12 mouse cellular contexts compared by ENCODE assay signal in genomic region chr15:25752597-25752996, GRCm38 (mm10).
DNase-seq lines count a peak whose midpoint lies in the region; ATAC-seq and TF ChIP-seq lines count a peak whose summit lies in the region.
"Had no signal": no experiment of that assay in that cellular context is flagged by ENCODE, and none has a peak within 500 bp of the region (broad histone marks: within the 10 kb centered on the region; RNA-seq: fewer than 3 reads in every experiment).

No protein-coding gene starts in this region.

- DNase-seq in brain, adult 2 months (ENCODE audit: low read depth, low spot score) = peak; percentile 37
- peak; percentile 51 for DNase-seq in midbrain, embryonic 10.5 days (ENCODE audit: low spot score)
- no peak for DNase-seq in adrenal gland, postnatal 10 days
- no peak for DNase-seq in urinary bladder, postnatal 10 days (ENCODE audit: low spot score)
- DNase-seq: gastrocnemius, adult 2 months; kidney, adult 18-20 months had no signal

- H3K9ac ChIP-seq in forebrain, embryonic 13.5 days = peak overlapping the region; percentile 78; the same call in 1 of the 2 replicates
- no peak overlapping the region for H3K9ac ChIP-seq in liver, embryonic 12.5 days
- H3K9ac ChIP-seq: liver, embryonic 14.5 days had no signal

- H3K4me1 ChIP-seq in E14TG2a.4 (replicated peaks; ENCODE audit: low read depth, low read length) = peaks cover 65% of the 10 kb centered on the region
- H3K4me1 ChIP-seq in forebrain, embryonic 13.5 days = peaks cover 38% of the 10 kb centered on the region
- peaks cover 82% of the 10 kb centered on the region for H3K4me1 ChIP-seq in midbrain, embryonic 10.5 days
- no peaks in the 10 kb centered on the region for H3K4me1 ChIP-seq in liver, embryonic 12.5 days

- H3K27ac ChIP-seq in forebrain, embryonic 13.5 days = peak overlapping the region; percentile 96
- peak overlapping the region; percentile 97 for H3K27ac ChIP-seq in midbrain, embryonic 10.5 days (replicated peaks)
- no peak overlapping the region for H3K27ac ChIP-seq in liver, embryonic 12.5 days
- H3K27ac ChIP-seq: gastrocnemius, adult 2 months; liver, embryonic 14.5 days had no signal

- H3K36me3 ChIP-seq in E14TG2a.4 (ENCODE audit: insufficient read depth, low read length) = peaks cover 23% of the 10 kb centered on the region
- H3K36me3 ChIP-seq in forebrain, embryonic 13.5 days (ENCODE audit: poor library complexity, severe bottlenecking) = no peaks in the 10 kb centered on the region
- H3K36me3 ChIP-seq in midbrain, embryonic 10.5 days = peaks cover 15% of the 10 kb centered on the region
- H3K36me3 ChIP-seq in liver, embryonic 12.5 days = peaks cover 18% of the 10 kb centered on the region

- ATAC-seq in forebrain, embryonic 13.5 days = peak; percentile 64
- no peak for ATAC-seq in liver, embryonic 12.5 days
- ATAC-seq in erythroblast, adult 5-6 weeks (replicated peaks; ENCODE audit: low FRiP score, poor library complexity, severe bottlenecking) = no peak
- ATAC-seq: CD4-positive, CD25-positive, alpha-beta regulatory T cell, adult 4 months had no signal

- no peaks in the 10 kb centered on the region for H3K27me3 ChIP-seq in E14TG2a.4 (ENCODE audit: insufficient read depth, low read length)
- H3K27me3 ChIP-seq in forebrain, embryonic 13.5 days = no peaks in the 10 kb centered on the region
- peaks cover 14% of the 10 kb centered on the region; the same call in 1 of the 2 replicates for H3K27me3 ChIP-seq in midbrain, embryonic 10.5 days (ENCODE audit: low read depth, poor library complexity, severe bottlenecking)
- H3K27me3 ChIP-seq in liver, embryonic 12.5 days (replicated peaks) = no peaks in the 10 kb centered on the region

- H3K4me3 ChIP-seq in E14TG2a.4 (replicated peaks; ENCODE audit: low read length) = peak overlapping the region; percentile 81
- peak overlapping the region; percentile 37 for H3K4me3 ChIP-seq in forebrain, embryonic 13.5 days
- H3K4me3 ChIP-seq in midbrain, embryonic 10.5 days = peak overlapping the region; percentile 64
- no peak overlapping the region for H3K4me3 ChIP-seq in liver, embryonic 12.5 days
- H3K4me3 ChIP-seq: gastrocnemius, adult 2 months had no signal

- no peak for TF ChIP-seq CTCF in E14TG2a.4 (conservative IDR thresholded peaks at IDR 0.05; ENCODE audit: low read length)

- 0% methylated on average over 1 of the region's 1 CpGs for WGBS in forebrain, embryonic 13.5 days
- 20% methylated on average over 1 of the region's 1 CpGs for WGBS in midbrain, embryonic 10.5 days
- 76% methylated on average over 1 of the region's 1 CpGs for WGBS in liver, embryonic 12.5 days (ENCODE audit: insufficient replicate concordance)

- H3K4me2 ChIP-seq in forebrain, embryonic 13.5 days = peak overlapping the region; percentile 61
- H3K4me2 ChIP-seq in liver, embryonic 12.5 days = no peak overlapping the region

- no peaks in the 10 kb centered on the region for H3K9me3 ChIP-seq in E14TG2a.4 (ENCODE audit: low read length)
- H3K9me3 ChIP-seq in forebrain, embryonic 13.5 days (replicated peaks) = no peaks in the 10 kb centered on the region
- H3K9me3 ChIP-seq in midbrain, embryonic 10.5 days (replicated peaks) = 0 out of 2 replicates have a peak, but pooled peaks cover 5% of the 10 kb centered on the region
- no peaks in the 10 kb centered on the region for H3K9me3 ChIP-seq in liver, embryonic 12.5 days (replicated peaks)

Comparison
In these comparisons a context has a peak if more than half of its experiments do, and no peak if none do; other contexts are left out.
1. DNase-seq: peak in brain, adult 2 months (single experiment) and midbrain, embryonic 10.5 days (single experiment); none in adrenal gland, postnatal 10 days (single experiment) and urinary bladder, postnatal 10 days (single experiment).